8 mouse cellular contexts compared by ENCODE assay signal in genomic region chr6:28134251-28134801, GRCm38 (mm10). TPM values are rescaled to one million over a fixed set of nuclear protein-coding genes. Genes with fewer than 3 reads are reported as not detected.
A peak's percentile ranks its signal among the peaks of the same experiment; 100 is the strongest.
DNase-seq lines count a peak whose midpoint lies in the region; ATAC-seq lines count a peak whose summit lies in the region.

No protein-coding gene starts in this region.

- peak overlapping the region; percentile 49 for H3K4me3 ChIP-seq in lung, embryonic 16.5 days (ENCODE audit: low read length)
- H3K4me3 ChIP-seq in intestine, embryonic 14.5 days (ENCODE audit: low read depth, low read length), result peak overlapping the region; percentile 56
- peak overlapping the region; percentile 62 for H3K4me3 ChIP-seq in midbrain, embryonic 16.5 days (ENCODE audit: low read depth, low read length)

- H3K27ac ChIP-seq in lung, embryonic 16.5 days (ENCODE audit: low read length), result no peak overlapping the region
- H3K27ac ChIP-seq in intestine, embryonic 14.5 days (ENCODE audit: low read depth), result no peak overlapping the region
- peak overlapping the region; percentile 56 for H3K27ac ChIP-seq in midbrain, embryonic 16.5 days (ENCODE audit: low read length)

- H3K4me1 ChIP-seq in lung, embryonic 16.5 days (replicated peaks; ENCODE audit: control insufficient read depth, insufficient read depth, low read length), result peaks cover 9% of the 10 kb centered on the region
- H3K4me1 ChIP-seq in intestine, embryonic 14.5 days (replicated peaks; ENCODE audit: control insufficient read depth, insufficient read depth, low read length), result peaks cover 6% of the 10 kb centered on the region; the same call in 1 of the 2 replicates
- H3K4me1 ChIP-seq in midbrain, embryonic 16.5 days (ENCODE audit: control insufficient read depth, insufficient read depth, low read length), result peaks cover 7% of the 10 kb centered on the region

- no peaks in the 10 kb centered on the region for H3K36me3 ChIP-seq in lung, embryonic 16.5 days (ENCODE audit: control insufficient read depth, insufficient read depth, low read length)
- H3K36me3 ChIP-seq in intestine, embryonic 14.5 days (ENCODE audit: control insufficient read depth, insufficient read depth, low read length), result no peaks in the 10 kb centered on the region
- H3K36me3 ChIP-seq in midbrain, embryonic 16.5 days (ENCODE audit: control insufficient read depth, insufficient read depth, low read length), result no peaks in the 10 kb centered on the region

- peak overlapping the region; percentile 90 for H3K4me2 ChIP-seq in lung, embryonic 16.5 days (ENCODE audit: low read depth, low read length)
- H3K4me2 ChIP-seq in intestine, embryonic 14.5 days (ENCODE audit: low read length), result peak overlapping the region; percentile 99
- H3K4me2 ChIP-seq in midbrain, embryonic 16.5 days (ENCODE audit: low read length), result peak overlapping the region; percentile 97

- no peak for ATAC-seq in lung, embryonic 16.5 days (ENCODE audit: low read depth)
- no peak for ATAC-seq in intestine, embryonic 14.5 days (replicated peaks; ENCODE audit: low FRiP score, low TSS enrichment, low read depth)
- ATAC-seq in midbrain, embryonic 16.5 days, result peak; percentile 29; the same call in 1 of the 2 replicates

- no peaks in the 10 kb centered on the region for H3K9me3 ChIP-seq in lung, embryonic 16.5 days (ENCODE audit: control insufficient read depth, low read length)
- no peaks in the 10 kb centered on the region for H3K9me3 ChIP-seq in intestine, embryonic 14.5 days (ENCODE audit: control insufficient read depth, low read length)
- H3K9me3 ChIP-seq in midbrain, embryonic 16.5 days (replicated peaks; ENCODE audit: control insufficient read depth, low read length, poor library complexity, severe bottlenecking), result no peaks in the 10 kb centered on the region

- DNase-seq in cerebellum, postnatal 25 days, result peak; percentile 11 to 12
- no peak for DNase-seq in cerebellum, adult 11 months
- no peak for DNase-seq in lung, adult 18-20 months
- peak; percentile 71 for DNase-seq in intestine, embryonic 14.5 days (ENCODE audit: low spot score)
- no peak for DNase-seq in natural killer cell, adult 2 months (ENCODE audit: low spot score in 2 of 2)
- DNase-seq in spleen, adult 18-20 months, result no peak

- no peak overlapping the region for H3K9ac ChIP-seq in lung, embryonic 16.5 days (ENCODE audit: low read length)
- H3K9ac ChIP-seq in intestine, embryonic 14.5 days (ENCODE audit: low read length), result no peak overlapping the region
- H3K9ac ChIP-seq in midbrain, embryonic 16.5 days (ENCODE audit: low read depth, low read length), result peak overlapping the region; percentile 78

- H3K27me3 ChIP-seq in lung, embryonic 16.5 days (ENCODE audit: control insufficient read depth, insufficient read depth, low read depth, low read length), result peaks cover 46% of the 10 kb centered on the region
- peaks cover 50% of the 10 kb centered on the region for H3K27me3 ChIP-seq in intestine, embryonic 14.5 days (replicated peaks; ENCODE audit: control insufficient read depth, insufficient read depth, low read length)
- no peaks in the 10 kb centered on the region; the same call in none of the 2 replicates for H3K27me3 ChIP-seq in midbrain, embryonic 16.5 days (ENCODE audit: control insufficient read depth, insufficient read depth, low read depth, low read length)

- under 1% methylated on average over 20 of the region's 20 CpGs for WGBS in lung, embryonic 16.5 days
- WGBS in intestine, embryonic 14.5 days, result under 1% methylated on average over 20 of the region's 20 CpGs
- under 1% methylated on average over 20 of the region's 20 CpGs for WGBS in midbrain, embryonic 16.5 days

RNA-seq across cellular contexts. Expression of gene Grm8, which starts 0.7 kb away (rescaled TPM):
- polyA plus RNA-seq in lung, embryonic 16.5 days (2015; fragmentation: Nextera tagmentation; extraction: Ambion mirVana), result 0.04 and 0.18 TPM in 2 replicates
- 3.6 and 4.8 TPM in 2 replicates for polyA plus RNA-seq in intestine, embryonic 14.5 days (2014; fragmentation: Nextera tagmentation; extraction: Ambion mirVana)
- 19.2 and 19.5 TPM in 2 replicates for polyA plus RNA-seq in midbrain, embryonic 16.5 days (2015; fragmentation: Nextera tagmentation; extraction: Ambion mirVana)

Comparison
In these comparisons a context has a peak if more than half of its experiments do, and no peak if none do; other contexts are left out.
1. DNase-seq: peak in cerebellum, postnatal 25 days (2 of 2) and intestine, embryonic 14.5 days (single experiment); none in cerebellum, adult 11 months (single experiment), lung, adult 18-20 months (0 of 2), natural killer cell, adult 2 months (0 of 2) and spleen, adult 18-20 months (0 of 2).
2. Peak in every context shown above with its lines, with median percentiles within 50 percentile points of each other: H3K4me2 ChIP-seq and H3K4me3 ChIP-seq.